Mouse (Mus musculus): ENCODE data around the gene Rpp14. TPM values are rescaled to one million over a fixed set of nuclear protein-coding genes. Genes with fewer than 3 reads are reported as not detected.

The Rpp14 gene
- total and polyA plus RNA-seq, 2 experiments from 2014 or later, result 43.8 to 47.7 TPM

DNA sequence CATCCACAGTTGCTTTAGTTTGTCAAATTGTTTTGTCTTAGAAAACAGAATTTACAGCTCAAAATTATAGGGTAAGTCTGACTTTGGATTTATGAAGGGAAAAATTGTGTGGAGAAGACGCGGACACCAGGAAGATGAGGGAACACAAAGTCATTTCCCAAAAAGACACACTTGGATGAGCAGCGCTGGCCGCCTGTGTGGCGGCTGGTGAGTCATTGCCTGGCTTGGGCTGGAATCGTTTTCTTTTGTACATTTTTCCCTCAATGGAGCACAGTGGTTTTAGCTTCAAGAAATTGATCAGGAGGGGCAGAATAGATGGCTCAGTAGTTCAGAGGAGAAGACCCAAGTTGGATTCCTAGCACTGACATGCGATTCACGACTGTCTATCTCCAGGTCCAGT lies 21.7 kb downstream of the Rpp14 start:
- no peak for TF ChIP-seq CTCF (IDR thresholded peaks at IDR 0.05; ENCODE audit: low read depth)
- no peaks in the 10 kb centered on the region for H3K9me3 ChIP-seq (ENCODE audit: low read length)
- H3K27me3 ChIP-seq (ENCODE audit: insufficient read depth, low read length), result no peaks in the 10 kb centered on the region
- H3K9ac ChIP-seq, result no peak overlapping the region
- peaks cover 9% of the 10 kb centered on the region; the same call in 1 of the 2 replicates for H3K4me1 ChIP-seq (ENCODE audit: insufficient read depth)
- no peak overlapping the region for H3K4me2 ChIP-seq (ENCODE audit: low read depth)
- no peak overlapping the region for H3K27ac ChIP-seq (ENCODE audit: low read depth, low read length)
- 80% methylated on average over 8 of the region's 8 CpGs for WGBS
- DNase-seq (no peak), ATAC-seq (no peak)
- H3K4me3 ChIP-seq (ENCODE audit: low read depth, low read length), result no peak overlapping the region
- no peaks in the 10 kb centered on the region for H3K36me3 ChIP-seq (ENCODE audit: insufficient read depth)

DNA sequence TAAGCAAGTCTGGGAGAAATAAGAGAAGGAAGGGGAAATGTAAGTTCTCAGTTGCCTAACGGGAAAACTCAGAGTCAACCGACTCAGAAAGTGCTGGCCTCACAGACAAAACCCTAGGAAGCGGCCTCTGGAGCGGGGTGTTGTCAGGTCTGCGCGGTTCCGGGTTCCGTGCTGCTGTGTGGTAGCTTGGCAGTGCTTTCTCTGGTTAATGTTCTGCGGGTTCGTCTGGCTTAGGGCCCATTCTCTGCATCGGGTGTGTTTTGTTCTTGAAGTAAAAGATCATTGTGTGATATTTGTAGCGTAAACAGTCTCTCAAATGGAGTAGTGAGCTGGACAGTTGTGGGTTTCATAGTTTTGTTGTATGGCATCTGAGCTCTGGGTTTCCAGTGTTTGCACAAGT lies 22.5 kb downstream of the Rpp14 start:
- Histone ChIP-seq H3K4me1 (ENCODE audit: insufficient read depth) (peaks cover 9% of the 10 kb centered on the region; the same call in 1 of the 2 replicates), H3K4me2 (ENCODE audit: low read depth) (no peak overlapping the region), H3K9ac (no peak overlapping the region), H3K27ac (ENCODE audit: low read depth, low read length) (no peak overlapping the region), H3K27me3 (ENCODE audit: insufficient read depth, low read length) (no peaks in the 10 kb centered on the region), H3K9me3 (ENCODE audit: low read length) (no peaks in the 10 kb centered on the region), H3K36me3 (ENCODE audit: insufficient read depth) (no peaks in the 10 kb centered on the region), H3K4me3 (ENCODE audit: low read depth, low read length) (no peak overlapping the region)
- ATAC-seq (no peak), DNase-seq (no peak)
- 58% methylated on average over 12 of the region's 12 CpGs for WGBS
- TF ChIP-seq CTCF (IDR thresholded peaks at IDR 0.05; ENCODE audit: low read depth), result no peak

DNA sequence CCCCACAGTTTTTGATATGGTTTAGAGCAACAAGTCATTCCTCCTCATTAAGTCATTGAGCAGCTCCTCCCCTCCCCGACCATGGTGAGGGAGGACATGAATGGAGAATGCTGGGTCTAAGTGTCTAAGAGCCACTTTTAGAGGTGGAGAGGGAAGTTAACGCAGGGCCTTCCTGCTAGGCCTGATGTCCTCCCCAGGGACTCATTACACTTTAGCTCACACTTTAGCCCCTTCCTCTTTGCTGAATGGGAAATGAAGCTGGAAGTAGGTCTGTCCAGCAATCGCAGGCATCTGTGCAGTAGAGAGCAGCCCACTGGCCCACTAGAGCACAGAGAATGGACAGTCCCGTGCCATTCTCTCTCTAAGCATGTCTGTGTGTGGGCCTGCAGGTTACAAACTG lies 27.9 kb downstream of the Rpp14 start:
- TF ChIP-seq CTCF (IDR thresholded peaks at IDR 0.05; ENCODE audit: low read depth), result no peak
- Histone ChIP-seq H3K27ac (ENCODE audit: low read depth, low read length) (no peak overlapping the region), H3K4me3 (ENCODE audit: low read depth, low read length) (no peak overlapping the region), H3K36me3 (ENCODE audit: insufficient read depth) (no peaks in the 10 kb centered on the region), H3K4me2 (ENCODE audit: low read depth) (no peak overlapping the region), H3K9ac (no peak overlapping the region), H3K4me1 (ENCODE audit: insufficient read depth) (no peaks in the 10 kb centered on the region), H3K27me3 (ENCODE audit: insufficient read depth, low read length) (no peaks in the 10 kb centered on the region), H3K9me3 (ENCODE audit: low read length) (no peaks in the 10 kb centered on the region)
- 85% methylated on average over 4 of the region's 4 CpGs for WGBS
- ATAC-seq, result no peak
- DNase-seq, result no peak

DNA sequence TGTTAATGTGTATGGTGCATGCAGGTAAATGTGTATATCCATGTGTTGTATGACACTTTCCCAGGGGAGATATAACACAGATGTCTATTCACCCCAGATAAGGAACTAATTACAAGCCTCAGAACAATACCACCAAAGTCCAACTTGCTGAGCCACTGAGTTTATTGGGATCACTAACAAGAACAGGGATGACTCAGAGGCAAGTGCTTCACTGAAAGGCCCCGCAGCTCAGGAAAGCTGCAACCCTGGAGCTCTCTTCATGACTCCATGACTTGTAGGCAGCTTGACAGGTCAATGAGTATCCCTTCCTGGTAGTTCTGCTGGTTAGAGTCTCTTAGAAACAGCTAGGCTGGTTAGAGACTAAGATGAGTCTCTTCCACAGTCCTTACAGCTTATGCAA lies 28.8 kb downstream of the Rpp14 start:
- Histone ChIP-seq H3K27me3 (ENCODE audit: insufficient read depth, low read length) (no peaks in the 10 kb centered on the region), H3K9ac (no peak overlapping the region), H3K4me1 (ENCODE audit: insufficient read depth) (no peaks in the 10 kb centered on the region), H3K36me3 (ENCODE audit: insufficient read depth) (no peaks in the 10 kb centered on the region), H3K9me3 (ENCODE audit: low read length) (no peaks in the 10 kb centered on the region), H3K27ac (ENCODE audit: low read depth, low read length) (no peak overlapping the region), H3K4me3 (ENCODE audit: low read depth, low read length) (no peak overlapping the region), H3K4me2 (ENCODE audit: low read depth) (no peak overlapping the region)
- no peak for DNase-seq
- 88% methylated on average over 1 of the region's 1 CpGs for WGBS
- ATAC-seq, result no peak
- TF ChIP-seq CTCF (IDR thresholded peaks at IDR 0.05; ENCODE audit: low read depth), result no peak

DNA sequence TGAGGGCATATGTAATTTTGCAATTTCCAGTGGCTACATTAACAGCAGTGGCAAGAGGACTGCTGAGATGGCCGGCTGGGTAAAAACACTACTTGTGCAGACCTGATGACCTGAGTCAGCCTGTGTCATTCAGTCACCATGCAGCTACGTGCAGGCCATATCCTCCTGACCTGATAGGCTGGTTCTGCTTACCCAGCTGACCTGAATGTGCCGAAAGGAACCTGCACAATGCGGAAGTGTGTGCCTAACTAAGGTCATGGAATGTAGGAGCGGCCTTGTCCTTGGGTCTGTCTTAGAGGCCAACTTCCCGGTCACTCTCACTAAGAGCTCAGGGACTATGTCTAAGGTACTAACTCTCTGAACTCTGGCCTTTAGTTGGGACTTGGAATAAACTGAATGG lies 31.4 kb downstream of the Rpp14 start:
- 94% methylated on average over 6 of the region's 6 CpGs for WGBS
- Histone ChIP-seq H3K27me3 (ENCODE audit: insufficient read depth, low read length) (no peaks in the 10 kb centered on the region), H3K4me1 (ENCODE audit: insufficient read depth) (no peaks in the 10 kb centered on the region), H3K4me2 (ENCODE audit: low read depth) (no peak overlapping the region), H3K9me3 (ENCODE audit: low read length) (no peaks in the 10 kb centered on the region), H3K27ac (ENCODE audit: low read depth, low read length) (no peak overlapping the region), H3K9ac (no peak overlapping the region), H3K4me3 (ENCODE audit: low read depth, low read length) (no peak overlapping the region), H3K36me3 (ENCODE audit: insufficient read depth) (no peaks in the 10 kb centered on the region)
- no peak for TF ChIP-seq CTCF (IDR thresholded peaks at IDR 0.05; ENCODE audit: low read depth)
- ATAC-seq (no peak), DNase-seq (no peak)

DNA sequence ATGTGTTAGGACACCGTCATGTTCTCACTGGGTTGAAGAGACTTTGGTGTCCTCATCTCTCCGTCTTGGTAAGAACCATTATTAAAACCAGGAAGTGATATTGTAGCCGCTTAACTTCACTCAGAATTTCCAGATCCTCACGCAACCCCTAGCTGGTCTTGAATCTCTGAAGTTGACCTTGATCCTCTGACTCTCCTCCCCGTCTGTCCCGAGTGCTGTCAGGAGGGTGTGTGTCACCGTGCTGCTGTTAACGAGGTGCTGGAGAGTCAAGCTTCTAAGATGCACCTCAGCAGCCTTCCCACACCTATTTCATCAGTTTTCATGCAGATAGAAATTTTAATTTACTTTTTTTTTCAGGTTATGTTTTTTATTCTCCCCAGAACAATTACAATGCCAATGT lies 31.9 kb downstream of the Rpp14 start:
- ATAC-seq (no peak), DNase-seq (no peak)
- Histone ChIP-seq H3K36me3 (ENCODE audit: insufficient read depth) (no peaks in the 10 kb centered on the region), H3K27ac (ENCODE audit: low read depth, low read length) (no peak overlapping the region), H3K27me3 (ENCODE audit: insufficient read depth, low read length) (no peaks in the 10 kb centered on the region), H3K4me3 (ENCODE audit: low read depth, low read length) (no peak overlapping the region), H3K9me3 (ENCODE audit: low read length) (no peaks in the 10 kb centered on the region), H3K4me2 (ENCODE audit: low read depth) (no peak overlapping the region), H3K9ac (no peak overlapping the region), H3K4me1 (ENCODE audit: insufficient read depth) (no peaks in the 10 kb centered on the region)
- no peak for TF ChIP-seq CTCF (IDR thresholded peaks at IDR 0.05; ENCODE audit: low read depth)
- WGBS, result 84% methylated on average over 8 of the region's 8 CpGs

DNA sequence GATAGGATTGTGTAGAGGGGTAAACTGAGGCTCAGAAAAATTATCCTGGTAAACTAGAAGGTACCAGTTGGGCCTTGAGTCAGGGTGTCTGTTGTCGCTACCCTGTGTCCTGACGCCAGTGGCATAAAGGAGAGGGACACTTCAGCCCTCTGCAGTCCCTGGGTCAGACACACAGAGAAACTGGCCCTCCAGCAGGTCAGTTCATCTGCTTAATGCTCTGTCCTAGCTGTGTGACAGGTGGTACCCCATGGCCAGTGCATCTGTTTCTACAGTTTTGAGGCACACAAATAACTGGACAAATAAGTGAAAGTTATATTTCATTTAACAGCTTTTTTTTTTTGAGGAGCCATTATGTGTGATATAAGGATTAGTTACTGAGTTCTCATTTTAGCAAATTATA lies 33.4 kb downstream of the Rpp14 start:
- Histone ChIP-seq H3K4me1 (ENCODE audit: insufficient read depth) (no peaks in the 10 kb centered on the region), H3K4me2 (ENCODE audit: low read depth) (no peak overlapping the region), H3K27ac (ENCODE audit: low read depth, low read length) (no peak overlapping the region), H3K9ac (no peak overlapping the region), H3K9me3 (ENCODE audit: low read length) (no peaks in the 10 kb centered on the region), H3K4me3 (ENCODE audit: low read depth, low read length) (no peak overlapping the region), H3K36me3 (ENCODE audit: insufficient read depth) (no peaks in the 10 kb centered on the region), H3K27me3 (ENCODE audit: insufficient read depth, low read length) (no peaks in the 10 kb centered on the region)
- ATAC-seq (no peak), DNase-seq (no peak)
- WGBS, result 93% methylated on average over 2 of the region's 2 CpGs
- no peak for TF ChIP-seq CTCF (IDR thresholded peaks at IDR 0.05; ENCODE audit: low read depth)

DNA sequence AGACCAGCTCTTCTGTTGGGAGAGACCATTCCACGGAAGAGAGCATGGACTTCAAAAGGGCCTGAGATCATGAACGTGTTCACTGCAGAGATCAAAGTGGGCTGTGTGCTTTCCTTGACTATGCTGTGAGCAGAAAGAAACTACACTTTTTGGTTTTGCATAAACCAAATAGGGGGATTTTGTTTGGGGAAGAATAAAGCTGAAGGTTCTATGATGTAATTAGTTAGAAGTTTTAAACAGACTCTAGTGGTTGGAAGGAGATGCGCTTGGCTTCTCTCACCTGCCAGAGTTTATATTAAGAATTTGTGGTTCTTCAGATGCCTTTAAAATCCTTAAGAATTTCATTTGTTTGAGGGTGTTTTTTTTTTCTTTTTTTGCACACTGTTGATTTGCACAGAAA lies 34.1 kb downstream of the Rpp14 start:
- WGBS, result 73% methylated on average over 3 of the region's 3 CpGs
- DNase-seq, result no peak
- no peak overlapping the region for H3K4me2 ChIP-seq (ENCODE audit: low read depth)
- H3K9me3 ChIP-seq (ENCODE audit: low read length), result no peaks in the 10 kb centered on the region
- no peaks in the 10 kb centered on the region for H3K27me3 ChIP-seq (ENCODE audit: insufficient read depth, low read length)
- no peak for TF ChIP-seq CTCF (IDR thresholded peaks at IDR 0.05; ENCODE audit: low read depth)
- no peak overlapping the region for H3K27ac ChIP-seq (ENCODE audit: low read depth, low read length)
- no peaks in the 10 kb centered on the region for H3K4me1 ChIP-seq (ENCODE audit: insufficient read depth)
- no peak overlapping the region for H3K4me3 ChIP-seq (ENCODE audit: low read depth, low read length)
- no peak for ATAC-seq
- no peak overlapping the region for H3K9ac ChIP-seq
- H3K36me3 ChIP-seq (ENCODE audit: insufficient read depth), result no peaks in the 10 kb centered on the region

Measured in forebrain, postnatal 0 days (tissue).